Mouse (Mus musculus): ENCODE results near the gene Nebl. TPM values are rescaled to one million over a fixed set of nuclear protein-coding genes. Genes with fewer than 3 reads are reported as not detected.

The Nebl gene
- total and polyA plus RNA-seq, 3 experiments = 4.7 to 5.4 TPM; not detected in 1

DNA sequence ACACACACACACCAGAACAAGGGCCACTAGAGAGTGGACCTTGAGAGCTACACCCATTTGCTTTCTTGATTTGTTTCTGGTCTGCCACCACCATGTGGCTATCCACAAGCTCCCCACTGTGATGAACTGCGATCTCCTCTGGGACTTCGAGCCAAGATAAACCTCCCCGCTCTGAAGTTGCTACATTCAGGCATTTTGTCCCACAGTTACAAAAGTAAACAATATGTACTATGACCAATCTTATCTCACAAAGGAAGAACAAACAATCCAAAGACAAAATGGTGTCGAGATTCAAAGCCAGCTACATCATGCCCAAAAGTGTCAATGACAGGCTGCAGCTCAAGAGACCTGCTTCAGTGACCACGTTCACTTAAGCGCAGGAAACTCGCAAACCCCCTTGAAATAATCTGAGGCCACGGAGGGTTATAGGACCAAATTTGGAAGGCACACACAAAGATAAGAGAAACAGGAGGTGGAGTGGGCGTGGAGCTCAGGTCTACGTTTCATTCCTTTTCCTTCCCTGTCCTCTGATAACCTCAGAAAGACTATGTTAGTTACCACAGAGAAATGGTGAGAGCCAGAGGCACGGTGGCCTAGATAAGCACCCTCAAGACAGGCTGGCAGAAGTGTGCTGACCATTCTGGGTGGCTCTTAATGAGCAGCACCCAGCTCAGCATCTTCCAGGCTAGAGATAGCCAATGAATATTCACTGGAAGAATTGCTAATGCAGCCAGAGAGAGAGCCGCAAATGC is 7.8 kb downstream of the Nebl start:
- Histone ChIP-seq H3K27me3 (ENCODE audit: control insufficient read depth in 1 of 2, insufficient read depth in 2 of 2, low read length in 2 of 2) (no peaks in the 10 kb centered on the region), H3K27ac (ENCODE audit: control insufficient read depth, low read depth, low read length) (no peak overlapping the region), H3K36me3 (ENCODE audit: control insufficient read depth in 1 of 2, insufficient read depth in 2 of 2, low read length in 2 of 2) (no peaks in the 10 kb centered on the region), H3K4me3 (ENCODE audit: control insufficient read depth in 1 of 2, insufficient read depth in 1 of 2, low read depth in 2 of 2, low read length in 2 of 2) (no peak overlapping the region), H3K9ac (ENCODE audit: control insufficient read depth, low read depth, low read length, poor library complexity, severe bottlenecking) (no peak overlapping the region), H3K4me1 (ENCODE audit: control insufficient read depth in 1 of 2, insufficient read depth in 2 of 2, low read length in 2 of 2) (no peaks in the 10 kb centered on the region), H3K9me3 (replicated peaks; ENCODE audit: insufficient read depth, low read length) (no peaks in the 10 kb centered on the region), H3K79me2 (ENCODE audit: control insufficient read depth, insufficient read depth, low read length, poor library complexity) (no peaks in the 10 kb centered on the region)
- TF ChIP-seq MXI1 (IDR thresholded peaks at IDR 0.05; ENCODE audit: low read depth, low read length) = no peak
- TF ChIP-seq ZKSCAN1 (IDR thresholded peaks at IDR 0.05; ENCODE audit: low read depth, low read length) = no peak
- TF ChIP-seq E2F4 (IDR thresholded peaks at IDR 0.05; ENCODE audit: borderline replicate concordance, low read depth, low read length) = no peak
- no peak for TF ChIP-seq POLR2AphosphoS5 (IDR thresholded peaks at IDR 0.05; ENCODE audit: borderline replicate concordance, low read depth, low read length)
- TF ChIP-seq ZC3H11A (IDR thresholded peaks at IDR 0.05; ENCODE audit: low read depth, low read length) = no peak
- no peak for TF ChIP-seq TCF12 (IDR thresholded peaks at IDR 0.05; ENCODE audit: low read depth, low read length)
- TF ChIP-seq UBTF (IDR thresholded peaks at IDR 0.05; ENCODE audit: borderline replicate concordance, insufficient read depth, low read depth, low read length) = no peak
- TF ChIP-seq MYC (IDR thresholded peaks at IDR 0.05; ENCODE audit: low read depth, low read length) = no peak
- no peak for TF ChIP-seq HCFC1 (IDR thresholded peaks at IDR 0.05; ENCODE audit: low read depth, low read length)
- TF ChIP-seq KAT2A (conservative IDR thresholded peaks at IDR 0.05; ENCODE audit: low read depth, low read length) = no peak
- no peak for TF ChIP-seq ELF1 (IDR thresholded peaks at IDR 0.05; ENCODE audit: low read depth, low read length)
- no peak for DNase-seq (ENCODE audit: low read depth, low spot score)

DNA sequence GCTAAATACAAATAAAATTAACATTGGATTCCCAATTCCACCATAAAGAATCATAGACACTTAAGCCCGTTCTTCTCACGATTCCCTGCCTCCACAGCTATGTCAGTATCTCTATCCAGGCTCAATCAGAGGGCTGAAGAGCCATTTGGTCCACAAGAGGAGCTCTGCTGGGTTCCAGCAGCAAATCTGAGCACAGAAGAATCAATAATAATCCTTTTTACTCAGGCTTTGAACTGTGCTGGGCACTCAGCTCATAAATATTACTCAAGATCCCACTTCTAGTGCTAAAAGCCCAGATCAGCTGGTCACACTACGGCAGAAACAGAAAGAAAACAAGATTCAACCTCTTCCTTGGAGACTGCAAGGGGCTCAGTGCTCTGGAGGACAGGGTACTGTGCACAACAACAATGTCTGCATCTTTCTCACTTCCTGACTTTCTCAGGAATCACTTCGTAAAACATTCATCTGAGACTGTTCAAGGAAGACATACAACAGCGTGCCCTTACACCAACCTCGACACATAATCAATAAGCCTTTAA is 10.0 kb downstream of the Nebl start:
- no peaks in the 10 kb centered on the region for H3K79me2 ChIP-seq (ENCODE audit: control insufficient read depth, insufficient read depth, low read length, poor library complexity)
- no peaks in the 10 kb centered on the region for H3K36me3 ChIP-seq (ENCODE audit: control insufficient read depth in 1 of 2, insufficient read depth in 2 of 2, low read length in 2 of 2)
- H3K27me3 ChIP-seq (ENCODE audit: control insufficient read depth in 1 of 2, insufficient read depth in 2 of 2, low read length in 2 of 2) = no peaks in the 10 kb centered on the region
- H3K4me3 ChIP-seq (ENCODE audit: control insufficient read depth in 1 of 2, insufficient read depth in 1 of 2, low read depth in 2 of 2, low read length in 2 of 2) = no peak overlapping the region
- H3K9ac ChIP-seq (ENCODE audit: control insufficient read depth, low read depth, low read length, poor library complexity, severe bottlenecking) = no peak overlapping the region
- DNase-seq (ENCODE audit: low read depth, low spot score) = no peak
- TF ChIP-seq UBTF (IDR thresholded peaks at IDR 0.05; ENCODE audit: borderline replicate concordance, insufficient read depth, low read depth, low read length) (no peak), TBP (IDR thresholded peaks at IDR 0.05; ENCODE audit: low read depth, low read length) (no peak), CTCF (IDR thresholded peaks at IDR 0.05 in 2 of 3, conservative IDR thresholded peaks at IDR 0.05 in 1 of 3; ENCODE audit: control insufficient read depth in 1 of 3, insufficient read depth in 1 of 3, low read depth in 2 of 3, low read length in 3 of 3, poor library complexity in 1 of 3, severe bottlenecking in 1 of 3) (no peak), ZC3H11A (IDR thresholded peaks at IDR 0.05; ENCODE audit: low read depth, low read length) (no peak), NELFE (IDR thresholded peaks at IDR 0.05; ENCODE audit: low read depth, low read length) (no peak), MAZ (IDR thresholded peaks at IDR 0.05; ENCODE audit: low read depth, low read length) (no peak), E2F4 (IDR thresholded peaks at IDR 0.05; ENCODE audit: borderline replicate concordance, low read depth, low read length) (no peak), TAL1 (IDR thresholded peaks at IDR 0.05; ENCODE audit: low read length) (no peak), KAT2A (conservative IDR thresholded peaks at IDR 0.05; ENCODE audit: low read depth, low read length) (no peak), ETS1 (IDR thresholded peaks at IDR 0.05; ENCODE audit: low read depth, low read length) (no peak), RCOR1 (IDR thresholded peaks at IDR 0.05; ENCODE audit: low read depth, low read length) (no peak), NRF1 (IDR thresholded peaks at IDR 0.05; ENCODE audit: insufficient read depth, low read depth, low read length, poor library complexity, severe bottlenecking) (no peak), ZMIZ1 (IDR thresholded peaks at IDR 0.05; ENCODE audit: low read depth, low read length) (no peak), MAFK (IDR thresholded peaks at IDR 0.05; ENCODE audit: borderline replicate concordance, low read depth, low read length) (no peak), USF2 (IDR thresholded peaks at IDR 0.05; ENCODE audit: borderline replicate concordance in 1 of 2, insufficient read depth in 1 of 2, low read depth in 1 of 2, low read length in 2 of 2) (no peak), MAX (IDR thresholded peaks at IDR 0.05; ENCODE audit: low read length) (no peak), ZNF384 (IDR thresholded peaks at IDR 0.05; ENCODE audit: low read depth, low read length) (no peak), MYC (IDR thresholded peaks at IDR 0.05; ENCODE audit: low read depth, low read length) (no peak)
- no peaks in the 10 kb centered on the region for H3K9me3 ChIP-seq (replicated peaks; ENCODE audit: insufficient read depth, low read length)
- no peak overlapping the region for H3K27ac ChIP-seq (ENCODE audit: control insufficient read depth, low read depth, low read length)
- H3K4me1 ChIP-seq (ENCODE audit: control insufficient read depth in 1 of 2, insufficient read depth in 2 of 2, low read length in 2 of 2) = no peaks in the 10 kb centered on the region
